Mouse (Mus musculus) limb, embryonic 14.5 days (tissue): ENCODE measurements around the gene Fam126a. TPM values are rescaled to one million over a fixed set of nuclear protein-coding genes. Genes with fewer than 3 reads are reported as not detected.

Experiments
- ATAC-seq: fragments of 200-750 bp; cut with Nextera tagmentation; 2 replicates; pipeline ENCODE4 v1.8.0; 2017; ENCODE audit warnings: low read depth, moderate number of reproducible peaks, moderate TSS enrichment; ENCODE audit not compliant: low FRiP score
- DNase-seq: peaks from one replicate; pipeline ENCODE4 v3.0.0-alpha.2; 2015; ENCODE audit warnings: low spot score
- H3K27ac ChIP-seq: fragments of 300-500 bp; sonication (generic); replicated peaks from 2 replicates; pipeline ENCODE4 v1.5.1; 2014; ENCODE audit warnings: low read depth, mild to moderate bottlenecking, low read length, moderate library complexity, mixed read lengths
- H3K27me3 ChIP-seq: fragments of 300-500 bp; sonication (generic); 2 replicates; pipeline ENCODE4 v1.6.1; 2014; ENCODE audit warnings: low read length, mixed read lengths; ENCODE audit not compliant: control insufficient read depth, insufficient read depth
- H3K36me3 ChIP-seq: fragments of 300-500 bp; sonication (generic); 2 replicates; pipeline ENCODE4 v1.6.1; 2014; ENCODE audit warnings: mild to moderate bottlenecking, low read length, moderate library complexity, mixed read lengths; ENCODE audit not compliant: control insufficient read depth, insufficient read depth
- H3K4me1 ChIP-seq: fragments of 300-500 bp; sonication (generic); 2 replicates; pipeline ENCODE4 v1.6.1; 2014; ENCODE audit warnings: antibody characterized with exemption, low read length, mixed read lengths; ENCODE audit not compliant: control insufficient read depth, insufficient read depth
- H3K4me2 ChIP-seq: fragments of 300-500 bp; sonication (generic); replicated peaks from 2 replicates; pipeline ENCODE4 v1.6.1; 2014; ENCODE audit warnings: low read depth, mild to moderate bottlenecking, low read length, moderate library complexity; ENCODE audit not compliant: severe bottlenecking
- H3K4me3 ChIP-seq: fragments of 300-500 bp; sonication (generic); replicated peaks from 2 replicates; pipeline ENCODE4 v1.5.1; 2014; ENCODE audit warnings: low read length
- H3K9ac ChIP-seq: fragments of 300-500 bp; sonication (generic); 2 replicates; pipeline ENCODE4 v1.6.1; 2014; ENCODE audit warnings: mild to moderate bottlenecking, low read depth, low read length, moderate library complexity; ENCODE audit not compliant: severe bottlenecking
- H3K9me3 ChIP-seq: fragments of 300-500 bp; sonication (generic); 2 replicates; pipeline ENCODE4 v1.6.1; 2016; ENCODE audit warnings: low read length; ENCODE audit not compliant: control insufficient read depth
- POLR2A ChIP-seq: fragments of 200-500 bp; IDR thresholded peaks from 2 replicates; pipeline ENCODE4 v1.8.0; 2012; ENCODE audit warnings: inconsistent platforms, mild to moderate bottlenecking, moderate library complexity, borderline replicate concordance; ENCODE audit not compliant: insufficient read depth, insufficient read length; ENCODE audit errors: extremely low read depth
- WGBS: fragments of 180-500 bp; shearing (Covaris S2); extraction: QIAGEN DNeasy Blood & Tissue Kit; methylation state at CpG from one replicate; pipeline ENCODE4 v1.1.7; 2014; 5-methylcytosine and 5-hydroxymethylcytosine counted together
- polyA plus RNA-seq, 2 experiments: library from polyadenylated mRNA; depleted of rRNA in 1 of 2; stranded (reverse) in 1 of 2; unstranded in 1 of 2; fragments of >200 nt; fragmentation: Nextera tagmentation in 1 of 2; extraction: Ambion mirVana in 1 of 2; gene quantifications; 2 replicates each; pipeline versions ENCODE4 v1.2.1 to v1.2.3; 2012 to 2014

Fam126a gene
- polyA plus RNA-seq, 2 experiments, result 23.4 to 38.5 TPM

GRCm38 (mm10) chr5:24068955-24069354, 38.5 kb upstream of the Fam126a start:
- Histone ChIP-seq H3K9ac (no peak overlapping the region), H3K36me3 (no peaks in the 10 kb centered on the region), H3K9me3 (no peaks in the 10 kb centered on the region), H3K27ac (no peak overlapping the region), H3K4me2 (no peak overlapping the region), H3K4me1 (no peaks in the 10 kb centered on the region), H3K27me3 (no peaks in the 10 kb centered on the region), H3K4me3 (no peak overlapping the region)
- ATAC-seq (no peak), DNase-seq (no peak)
- no peak for TF ChIP-seq POLR2A
- WGBS, result 77% methylated on average over 6 of the region's 6 CpGs

DNA sequence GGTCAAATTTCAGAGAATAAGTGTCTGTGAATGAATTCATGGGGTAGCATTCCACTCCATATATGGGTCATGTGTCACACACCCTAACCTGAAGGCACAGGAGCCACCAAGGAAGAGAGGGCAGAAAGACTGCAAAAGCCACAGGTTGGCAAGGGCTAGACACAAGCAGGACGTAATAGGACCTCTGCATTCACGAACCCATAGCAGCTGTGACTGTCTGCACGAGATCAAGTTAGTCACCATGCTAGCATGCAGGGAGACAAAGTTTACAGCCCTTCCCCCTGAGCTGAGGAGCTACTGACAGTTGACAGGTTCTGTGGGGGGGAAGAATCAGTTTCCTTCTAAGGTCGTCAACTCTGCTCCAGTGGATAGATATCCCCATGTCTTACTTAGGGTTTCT, 33.1 kb upstream of the Fam126a start:
- 50% methylated on average over 4 of the region's 4 CpGs for WGBS
- H3K27ac ChIP-seq, result no peak overlapping the region

DNA sequence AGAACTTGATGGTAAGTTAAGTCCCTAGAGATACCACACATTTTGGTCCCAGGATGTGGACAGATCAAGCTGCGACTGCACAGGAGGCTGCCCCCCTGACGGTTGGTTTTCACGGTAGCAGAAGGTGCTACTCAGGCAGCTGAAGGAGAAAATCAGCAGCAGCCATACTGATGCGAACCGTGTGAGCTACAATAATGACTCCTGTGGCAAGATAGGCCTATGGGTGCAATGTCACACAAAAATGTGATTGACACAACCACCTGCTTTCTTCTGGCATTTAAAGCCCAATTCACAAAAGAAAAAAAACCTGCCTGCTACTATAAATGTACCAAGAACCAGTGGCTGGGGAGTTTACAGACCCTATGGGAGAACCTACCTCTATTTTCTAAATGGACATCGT, 32.5 kb upstream of the Fam126a start:
- H3K27ac ChIP-seq, result no peak overlapping the region
- 80% methylated on average over 6 of the region's 6 CpGs for WGBS
- H3K4me1 ChIP-seq, result no peaks in the 10 kb centered on the region
- H3K4me2 ChIP-seq, result no peak overlapping the region
- ATAC-seq (no peak), DNase-seq (no peak)
- no peak for TF ChIP-seq POLR2A
- H3K27me3 ChIP-seq, result no peaks in the 10 kb centered on the region
- no peak overlapping the region for H3K4me3 ChIP-seq
- H3K36me3 ChIP-seq, result no peaks in the 10 kb centered on the region
- no peak overlapping the region for H3K9ac ChIP-seq
- H3K9me3 ChIP-seq, result no peaks in the 10 kb centered on the region

More for the DNA sequence above, 33.1 kb upstream of the Fam126a start:
- ATAC-seq (no peak), DNase-seq (no peak)
- Histone ChIP-seq H3K4me2 (no peak overlapping the region), H3K9ac (no peak overlapping the region), H3K4me1 (no peaks in the 10 kb centered on the region), H3K27me3 (no peaks in the 10 kb centered on the region), H3K4me3 (no peak overlapping the region), H3K9me3 (no peaks in the 10 kb centered on the region), H3K36me3 (no peaks in the 10 kb centered on the region)
- no peak for TF ChIP-seq POLR2A

GRCm38 (mm10) chr5:24060949-24061348, 30.5 kb upstream of the Fam126a start:
- H3K4me2 ChIP-seq, result no peak overlapping the region
- ATAC-seq (no peak), DNase-seq (no peak)
- 52% methylated on average over 3 of the region's 3 CpGs for WGBS
- H3K4me3 ChIP-seq, result no peak overlapping the region
- H3K27ac ChIP-seq, result no peak overlapping the region
- no peaks in the 10 kb centered on the region for H3K9me3 ChIP-seq
- no peak for TF ChIP-seq POLR2A
- no peaks in the 10 kb centered on the region for H3K4me1 ChIP-seq
- H3K36me3 ChIP-seq, result no peaks in the 10 kb centered on the region
- no peak overlapping the region for H3K9ac ChIP-seq
- no peaks in the 10 kb centered on the region for H3K27me3 ChIP-seq

GRCm38 (mm10) chr5:24057592-24057991, 27.1 kb upstream of the Fam126a start:
- no peaks in the 10 kb centered on the region for H3K9me3 ChIP-seq
- no peak overlapping the region for H3K9ac ChIP-seq
- no peak overlapping the region for H3K4me3 ChIP-seq
- WGBS, result 67% methylated on average over 3 of the region's 3 CpGs
- no peak for ATAC-seq
- no peak for DNase-seq
- peaks cover 4% of the 10 kb centered on the region for H3K4me1 ChIP-seq
- H3K4me2 ChIP-seq, result no peak overlapping the region
- H3K36me3 ChIP-seq, result no peaks in the 10 kb centered on the region
- H3K27me3 ChIP-seq, result no peaks in the 10 kb centered on the region
- H3K27ac ChIP-seq, result no peak overlapping the region
- no peak for TF ChIP-seq POLR2A

DNA sequence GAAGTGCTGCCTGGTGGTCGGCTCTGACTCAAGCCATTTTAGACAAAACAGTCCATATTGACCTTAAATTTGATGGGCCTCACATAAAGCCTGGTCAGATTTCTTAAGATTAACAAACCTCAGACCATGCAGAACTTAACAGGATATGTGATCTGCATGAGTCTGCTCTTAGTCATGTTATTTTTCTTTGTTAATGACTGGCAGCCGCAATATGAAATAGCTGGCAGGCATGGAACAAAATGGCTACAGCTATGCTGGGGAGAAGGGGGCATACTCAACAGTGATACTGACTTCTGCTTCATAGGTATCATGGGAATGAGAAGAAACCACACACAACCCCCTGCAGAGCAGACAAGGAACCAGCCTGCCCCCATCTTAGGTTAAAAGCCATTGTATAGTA, 26.4 kb upstream of the Fam126a start:
- TF ChIP-seq POLR2A, result no peak
- DNase-seq, result no peak
- H3K4me2 ChIP-seq, result no peak overlapping the region
- H3K4me1 ChIP-seq, result peaks cover 4% of the 10 kb centered on the region
- WGBS, result 84% methylated on average over 2 of the region's 2 CpGs
- H3K27me3 ChIP-seq, result no peaks in the 10 kb centered on the region
- H3K27ac ChIP-seq, result no peak overlapping the region
- H3K36me3 ChIP-seq, result no peaks in the 10 kb centered on the region
- H3K4me3 ChIP-seq, result no peak overlapping the region
- no peak overlapping the region for H3K9ac ChIP-seq
- no peak for ATAC-seq
- H3K9me3 ChIP-seq, result no peaks in the 10 kb centered on the region
